13 mouse cellular contexts compared by ENCODE assay signal in genomic region chr5:144105070-144105469, GRCm38 (mm10). TPM values are rescaled to one million over a fixed set of nuclear protein-coding genes. Genes with fewer than 3 reads are reported as not detected.
A peak's percentile ranks its signal among the peaks of the same experiment; 100 is the strongest.
DNase-seq lines count a peak whose midpoint lies in the region; ATAC-seq and TF ChIP-seq lines count a peak whose summit lies in the region.
"Had no signal": no experiment of that assay in that cellular context is flagged by ENCODE, and none has a peak within 500 bp of the region (broad histone marks: within the 10 kb centered on the region; RNA-seq: fewer than 3 reads in every experiment).

No protein-coding gene starts in this region.

- no peak overlapping the region for H3K4me3 ChIP-seq in lung, embryonic 15.5 days
- no peak overlapping the region for H3K4me3 ChIP-seq in lung, adult 2 months (replicated peaks; ENCODE audit: extremely low read depth, low read depth, low read length)
- H3K4me3 ChIP-seq in midbrain, embryonic 13.5 days (replicated peaks) = no peak overlapping the region
- H3K4me3 ChIP-seq: midbrain, embryonic 10.5 days; neural tube, embryonic 13.5 days had no signal

- DNase-seq in lung, adult 2 months = no peak
- DNase-seq in heart, adult 18-20 months = peak; percentile 39 to 50
- peak; percentile 17 to 24 for DNase-seq in heart, postnatal 36 days
- DNase-seq in lung, postnatal 36 days = peak; percentile 41
- DNase-seq in adrenal gland, postnatal 4 days (ENCODE audit: low spot score in 2 of 2) = no peak
- DNase-seq in frontal cortex, postnatal 10 days (ENCODE audit: low spot score in 2 of 2) = no peak
- DNase-seq: gastrocnemius, postnatal 14 days had no signal

- H3K9me3 ChIP-seq in lung, embryonic 15.5 days = no peaks in the 10 kb centered on the region
- no peaks in the 10 kb centered on the region for H3K9me3 ChIP-seq in midbrain, embryonic 13.5 days
- H3K9me3 ChIP-seq: midbrain, embryonic 10.5 days; neural tube, embryonic 13.5 days had no signal

- no peak for ATAC-seq in lung, embryonic 15.5 days (ENCODE audit: borderline replicate concordance, extremely low read depth, low FRiP score, low TSS enrichment)
- no peak for ATAC-seq in midbrain, embryonic 13.5 days
- ATAC-seq: activated CD4-positive, CD25-positive, alpha-beta regulatory T cell, adult 4 months had no signal

- intact Hi-C loops in heart, postnatal 36 days (cut with DNase I) = no loop called here

- H3K27ac ChIP-seq in lung, embryonic 15.5 days = peak overlapping the region; percentile 17; the same call in 1 of the 2 replicates
- H3K27ac ChIP-seq in midbrain, embryonic 13.5 days = no peak overlapping the region
- H3K27ac ChIP-seq: midbrain, embryonic 10.5 days; neural tube, embryonic 13.5 days had no signal

- H3K36me3 ChIP-seq in lung, embryonic 15.5 days = no peaks in the 10 kb centered on the region
- H3K36me3 ChIP-seq in midbrain, embryonic 13.5 days = no peaks in the 10 kb centered on the region
- H3K36me3 ChIP-seq: midbrain, embryonic 10.5 days; neural tube, embryonic 13.5 days had no signal

- H3K27me3 ChIP-seq in lung, embryonic 15.5 days = no peaks in the 10 kb centered on the region
- no peaks in the 10 kb centered on the region for H3K27me3 ChIP-seq in midbrain, embryonic 13.5 days
- H3K27me3 ChIP-seq: CH12.LX; neural tube, embryonic 13.5 days had no signal

- H3K4me1 ChIP-seq in lung, embryonic 15.5 days = peaks cover 16% of the 10 kb centered on the region
- H3K4me1 ChIP-seq in lung, adult 2 months (ENCODE audit: control insufficient read depth, insufficient read depth, low read length) = peaks cover 12% of the 10 kb centered on the region
- peaks cover 20% of the 10 kb centered on the region for H3K4me1 ChIP-seq in midbrain, embryonic 13.5 days (replicated peaks)

- WGBS in lung, embryonic 15.5 days = 61% methylated on average over 9 of the region's 9 CpGs
- 44% methylated on average over 9 of the region's 9 CpGs for WGBS in lung, adult 2 months
- 77% methylated on average over 9 of the region's 9 CpGs for WGBS in midbrain, embryonic 13.5 days

- no peak for TF ChIP-seq POLR2A in lung, adult 2 months (IDR thresholded peaks at IDR 0.05; ENCODE audit: borderline replicate concordance, extremely low read depth, low read depth, low read length)

- TF ChIP-seq CTCF in lung, adult 2 months (IDR thresholded peaks at IDR 0.05; ENCODE audit: insufficient read depth, low read length) = no peak

- H3K4me2 ChIP-seq in lung, embryonic 15.5 days = no peak overlapping the region
- no peak overlapping the region for H3K4me2 ChIP-seq in midbrain, embryonic 13.5 days (replicated peaks)
- H3K4me2 ChIP-seq: neural tube, embryonic 13.5 days had no signal

- no peak overlapping the region for H3K9ac ChIP-seq in lung, embryonic 15.5 days
- no peak overlapping the region for H3K9ac ChIP-seq in midbrain, embryonic 13.5 days (replicated peaks)
- H3K9ac ChIP-seq: neural tube, embryonic 13.5 days had no signal

RNA-seq across cellular contexts. Expression of gene Lmtk2, which starts 4.8 kb away (rescaled TPM):
- 4.0 and 4.4 TPM in 2 replicates for polyA plus RNA-seq in lung, embryonic 15.5 days (2015; fragmentation: Nextera tagmentation; extraction: Ambion mirVana)
- polyA plus RNA-seq in lung, adult 2 months (2012; rRNA removed) = 20.1 and 24.2 TPM in 2 replicates
- 10 to 100 TPM; 29.7 to 31.3 TPM for total RNA-seq in heart, adult 18-20 months (2021)
- total RNA-seq in heart, postnatal 36 days (2021) = 10 to 100 TPM; 26.0 to 27.2 TPM
- 10 to 100 TPM; 26.1 to 26.2 TPM for total RNA-seq in adrenal gland, postnatal 4 days (2021)
- 7.1 and 7.7 TPM in 2 replicates for polyA plus RNA-seq in midbrain, embryonic 13.5 days (2015; fragmentation: Nextera tagmentation; extraction: Ambion mirVana)

Comparison
In these comparisons a context has a peak if more than half of its experiments do, and no peak if none do; other contexts are left out.
1. DNase-seq: peak in heart, adult 18-20 months (2 of 2), heart, postnatal 36 days (2 of 2) and lung, postnatal 36 days (single experiment); none in lung, adult 2 months (single experiment), adrenal gland, postnatal 4 days (0 of 2) and frontal cortex, postnatal 10 days (0 of 2).